Mouse (Mus musculus): ENCODE results near the gene Dock8. TPM values are rescaled to one million over a fixed set of nuclear protein-coding genes. Genes with fewer than 3 reads are reported as not detected.

Dock8 gene
- total and polyA plus RNA-seq, 3 experiments = 16.1 to 30.1 TPM; not detected in 1

GRCm38 (mm10) chr19:25232032-25232431 lies 232.7 kb downstream of the Dock8 start:
- no peaks in the 10 kb centered on the region; a peak in 2 of 4 replicates for H3K27me3 ChIP-seq (ENCODE audit: control insufficient read depth in 1 of 2, insufficient read depth in 2 of 2, low read length in 2 of 2)
- no peaks in the 10 kb centered on the region for H3K79me2 ChIP-seq (ENCODE audit: control insufficient read depth, insufficient read depth, low read length, poor library complexity)
- DNase-seq (ENCODE audit: low read depth, low spot score) = no peak

DNA sequence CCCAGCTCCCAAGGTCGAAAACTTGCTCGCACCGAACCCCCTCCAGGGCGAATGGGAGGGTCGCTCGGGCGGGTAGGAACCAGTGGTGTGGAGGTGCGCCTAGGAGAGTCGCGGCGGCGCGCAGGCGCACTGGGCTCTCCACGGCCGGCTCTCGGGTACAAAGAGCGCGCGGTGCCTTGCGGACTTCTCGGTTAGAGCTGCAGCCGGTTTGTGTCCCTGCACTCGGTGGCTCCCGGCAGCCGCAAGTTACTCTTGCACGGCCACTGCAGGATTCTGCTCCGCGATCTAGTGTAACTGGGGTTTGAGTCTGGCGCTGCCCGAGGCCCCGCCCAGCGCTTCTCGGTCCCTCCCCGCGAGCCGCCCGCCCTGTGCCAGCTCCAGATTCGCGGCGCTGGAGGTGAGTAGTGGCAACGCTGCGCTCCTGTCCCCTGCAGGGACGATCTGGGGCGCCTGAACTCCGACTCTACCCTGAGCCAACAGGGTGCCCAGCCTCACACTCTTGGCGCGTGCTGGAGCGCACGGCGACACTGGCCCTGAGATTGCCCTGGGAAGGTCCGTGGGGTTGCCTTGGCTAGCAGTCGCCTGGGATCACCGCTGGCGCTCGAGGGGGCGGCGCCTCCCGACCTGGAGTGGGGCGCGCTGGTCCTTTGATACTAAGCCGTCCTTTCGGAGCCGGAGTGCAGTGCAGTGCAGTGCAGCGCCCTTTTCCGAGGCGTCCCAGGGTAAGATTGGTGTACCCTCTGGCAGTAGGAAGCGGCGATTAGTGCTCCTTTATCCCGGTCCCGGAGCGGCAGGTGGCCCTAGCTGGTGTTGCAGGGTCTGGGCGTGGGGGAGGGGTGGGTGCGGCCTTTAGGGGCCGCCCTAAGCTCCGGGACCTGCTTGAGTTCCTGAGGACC lies 237.5 kb downstream of the Dock8 start, which contains the start of gene Kank1:
Gene Kank1, plus strand, starts transcription at position 380 of the 896 bp plus-strand sequence.
- Histone ChIP-seq H3K36me3 (ENCODE audit: control insufficient read depth in 1 of 2, insufficient read depth in 2 of 2, low read length in 2 of 2) (no peaks in the 10 kb centered on the region), H3K27me3 (ENCODE audit: control insufficient read depth in 1 of 2, insufficient read depth in 2 of 2, low read length in 2 of 2) (peaks cover 3 to 5% of the 10 kb centered on the region in 2 experiments), H3K9ac (ENCODE audit: control insufficient read depth, low read depth, low read length, poor library complexity, severe bottlenecking) (no peak within 1 kb of the TSS), H3K4me3 (ENCODE audit: control insufficient read depth in 1 of 2, insufficient read depth in 1 of 2, low read depth in 2 of 2, low read length in 2 of 2) (no peak within 1 kb of the TSS), H3K27ac (ENCODE audit: control insufficient read depth, low read depth, low read length) (no peak within 1 kb of the TSS), H3K4me1 (ENCODE audit: control insufficient read depth in 1 of 2, insufficient read depth in 2 of 2, low read length in 2 of 2) (no peaks in the 10 kb centered on the region), H3K9me3 (replicated peaks; ENCODE audit: insufficient read depth, low read length) (no peaks in the 10 kb centered on the region), H3K79me2 (ENCODE audit: control insufficient read depth, insufficient read depth, low read length, poor library complexity) (no peaks in the 10 kb centered on the region)
- TF ChIP-seq TBP (IDR thresholded peaks at IDR 0.05; ENCODE audit: low read depth, low read length) = no peak
- TF ChIP-seq USF2 (IDR thresholded peaks at IDR 0.05; ENCODE audit: borderline replicate concordance in 1 of 2, insufficient read depth in 1 of 2, low read depth in 1 of 2, low read length in 2 of 2) = no peak
- TF ChIP-seq ELF1 (IDR thresholded peaks at IDR 0.05; ENCODE audit: low read depth, low read length) = no peak
- no peak for TF ChIP-seq GABPA (IDR thresholded peaks at IDR 0.05; ENCODE audit: low read depth, low read length)
- no peak for TF ChIP-seq CHD1 (IDR thresholded peaks at IDR 0.05; ENCODE audit: low read depth, low read length)
- TF ChIP-seq MAX (IDR thresholded peaks at IDR 0.05; ENCODE audit: low read length) = no peak
- no peak for TF ChIP-seq MEF2A (IDR thresholded peaks at IDR 0.05; ENCODE audit: extremely low read depth, insufficient replicate concordance, low read depth, low read length, poor library complexity, severe bottlenecking)
- no peak for TF ChIP-seq NRF1 (IDR thresholded peaks at IDR 0.05; ENCODE audit: insufficient read depth, low read depth, low read length, poor library complexity, severe bottlenecking)
- no peak for TF ChIP-seq MYC (IDR thresholded peaks at IDR 0.05; ENCODE audit: low read depth, low read length)
- no peak for TF ChIP-seq USF1 (IDR thresholded peaks at IDR 0.05; ENCODE audit: low read depth, low read length)
- TF ChIP-seq ZKSCAN1 (IDR thresholded peaks at IDR 0.05; ENCODE audit: low read depth, low read length) = no peak
- no peak for TF ChIP-seq GATA1 (IDR thresholded peaks at IDR 0.05; ENCODE audit: low read depth, low read length)
- TF ChIP-seq MYB (IDR thresholded peaks at IDR 0.05; ENCODE audit: low read depth, low read length) = no peak
- TF ChIP-seq TCF12 (IDR thresholded peaks at IDR 0.05; ENCODE audit: low read depth, low read length) = no peak
- DNase-seq (ENCODE audit: low read depth, low spot score) = no peak

More at GRCm38 (mm10) chr19:25232032-25232431, 232.7 kb downstream of the Dock8 start:
- Histone ChIP-seq H3K9me3 (replicated peaks; ENCODE audit: insufficient read depth, low read length) (no peaks in the 10 kb centered on the region), H3K9ac (ENCODE audit: control insufficient read depth, low read depth, low read length, poor library complexity, severe bottlenecking) (no peak overlapping the region), H3K36me3 (ENCODE audit: control insufficient read depth in 1 of 2, insufficient read depth in 2 of 2, low read length in 2 of 2) (no peaks in the 10 kb centered on the region), H3K4me3 (ENCODE audit: control insufficient read depth in 1 of 2, insufficient read depth in 1 of 2, low read depth in 2 of 2, low read length in 2 of 2) (no peak overlapping the region), H3K4me1 (ENCODE audit: control insufficient read depth in 1 of 2, insufficient read depth in 2 of 2, low read length in 2 of 2) (no peaks in the 10 kb centered on the region), H3K27ac (ENCODE audit: control insufficient read depth, low read depth, low read length) (no peak overlapping the region)
- TF ChIP-seq RAD21 (IDR thresholded peaks at IDR 0.05; ENCODE audit: low read depth, low read length) = no peak
- TF ChIP-seq NRF1 (IDR thresholded peaks at IDR 0.05; ENCODE audit: insufficient read depth, low read depth, low read length, poor library complexity, severe bottlenecking) = no peak

Data from MEL (cell line).